Mouse (Mus musculus): Measurements from ENCODE around the gene Lman2. TPM values are rescaled to one million over a fixed set of nuclear protein-coding genes. Genes with fewer than 3 reads are reported as not detected.

Gene Lman2
- 125 and 147 TPM in 2 replicates for polyA plus RNA-seq (2012; rRNA removed)

DNA sequence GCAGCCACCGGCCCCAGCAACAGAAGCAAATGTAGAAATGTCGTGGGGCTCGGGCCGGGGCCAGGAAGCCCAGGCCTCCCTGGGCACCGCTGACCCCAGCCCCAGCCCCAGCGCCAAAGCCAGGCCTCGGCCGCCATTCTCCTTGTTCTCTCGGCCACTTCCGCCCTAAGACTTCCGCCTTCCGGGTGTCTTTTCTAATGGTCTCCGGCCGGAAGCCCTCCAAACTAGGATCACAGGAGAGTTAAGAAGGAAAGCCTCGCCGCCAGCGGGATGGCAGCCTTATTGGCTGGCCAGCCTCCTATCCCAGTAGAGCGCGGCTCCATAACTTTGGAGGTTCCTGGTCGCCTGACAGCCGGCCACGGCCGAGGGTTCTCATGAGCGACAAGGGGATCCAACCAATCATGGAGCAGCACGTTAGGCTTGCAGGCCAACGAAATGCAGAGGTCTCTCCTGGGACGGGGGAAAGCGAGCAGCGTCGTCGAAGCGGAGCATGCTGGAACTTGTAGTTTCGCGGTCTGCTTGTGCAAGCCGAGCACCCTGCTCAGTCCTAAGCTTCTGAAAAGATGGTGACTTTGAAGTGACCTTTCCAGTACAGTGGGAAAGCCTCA is at the start of gene Lman2:
Lman2 (minus strand) TSS at position 331 of the 608 bp plus-strand sequence.
- peak; percentile 100 for DNase-seq (ENCODE audit: low read depth, low spot score)
- WGBS: under 1% methylated on average over 35 of the region's 35 CpGs

DNA sequence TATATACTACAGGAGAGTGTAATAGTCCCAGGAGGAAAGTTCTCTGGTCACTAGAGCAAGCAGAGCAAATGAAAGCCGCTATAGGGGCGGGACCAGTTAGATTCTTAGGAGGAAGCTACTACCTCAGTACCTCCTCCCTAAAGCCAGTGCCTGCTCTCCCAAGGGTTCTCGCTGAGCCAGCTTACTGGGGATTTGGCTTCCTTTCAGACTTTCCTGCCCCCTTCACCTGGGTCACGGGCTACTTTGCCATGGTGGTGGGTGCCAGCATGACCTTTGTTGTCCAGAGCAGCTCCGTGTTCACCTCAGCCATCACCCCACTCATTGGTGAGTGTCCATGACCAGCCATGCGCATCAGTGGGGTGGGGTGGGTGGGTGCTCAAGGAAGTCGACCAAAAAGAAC is 49.2 kb upstream of the Lman2 start:
- DNase-seq (ENCODE audit: low read depth, low spot score): no peak
- WGBS: 67% methylated on average over 7 of the region's 7 CpGs

DNA sequence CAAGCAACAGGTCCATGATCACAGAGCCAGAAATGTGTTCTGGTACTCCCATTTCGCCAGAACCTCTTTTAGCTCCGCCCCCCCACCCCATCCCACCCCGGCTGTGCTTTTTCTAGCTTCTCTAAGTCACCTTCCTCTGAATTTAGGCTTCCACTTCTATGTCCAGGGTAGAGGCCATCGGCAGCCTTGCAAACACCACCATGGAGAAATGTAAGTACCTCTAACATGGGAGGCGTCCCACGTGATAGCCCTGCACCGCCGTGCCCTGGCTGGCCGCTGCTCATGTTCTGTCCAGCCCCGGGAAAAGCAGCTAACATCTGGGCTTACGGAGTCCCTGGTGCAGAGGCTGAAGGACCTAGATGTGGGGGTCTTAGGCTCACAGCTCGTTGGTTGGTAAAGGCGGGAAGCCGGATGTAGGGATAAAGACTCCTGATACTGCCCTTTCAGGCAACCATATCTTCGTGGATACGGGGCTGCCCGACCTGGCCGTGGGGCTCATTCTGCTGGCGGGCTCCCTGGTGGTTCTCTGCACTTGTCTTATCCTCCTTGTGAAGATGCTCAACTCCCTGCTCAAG is 46.0 kb upstream of the Lman2 start:
- 82% methylated on average over 19 of the region's 19 CpGs for WGBS
- no peak for DNase-seq (ENCODE audit: low read depth, low spot score)

DNA sequence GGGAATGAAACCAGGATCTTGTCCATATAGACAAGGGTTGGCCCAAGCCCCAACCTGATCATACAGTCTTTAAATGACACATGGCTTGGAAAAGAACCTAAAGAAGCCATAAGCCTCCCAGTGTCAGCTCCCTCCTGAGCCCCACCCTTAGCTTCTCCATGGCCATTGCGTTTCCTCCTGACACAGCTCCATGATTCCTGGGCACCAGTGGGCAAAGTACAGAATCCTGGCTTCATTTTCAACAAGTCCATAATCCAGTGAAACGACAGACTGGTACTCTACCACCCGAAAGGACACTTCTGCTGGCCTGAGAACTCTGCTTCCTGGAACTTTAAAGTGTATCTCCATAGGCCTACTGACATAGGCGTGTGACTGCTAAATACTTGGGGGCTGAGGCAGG is 44.8 kb upstream of the Lman2 start:
- no peak for DNase-seq (ENCODE audit: low read depth, low spot score)
- WGBS: 49% methylated on average over 4 of the region's 4 CpGs

DNA sequence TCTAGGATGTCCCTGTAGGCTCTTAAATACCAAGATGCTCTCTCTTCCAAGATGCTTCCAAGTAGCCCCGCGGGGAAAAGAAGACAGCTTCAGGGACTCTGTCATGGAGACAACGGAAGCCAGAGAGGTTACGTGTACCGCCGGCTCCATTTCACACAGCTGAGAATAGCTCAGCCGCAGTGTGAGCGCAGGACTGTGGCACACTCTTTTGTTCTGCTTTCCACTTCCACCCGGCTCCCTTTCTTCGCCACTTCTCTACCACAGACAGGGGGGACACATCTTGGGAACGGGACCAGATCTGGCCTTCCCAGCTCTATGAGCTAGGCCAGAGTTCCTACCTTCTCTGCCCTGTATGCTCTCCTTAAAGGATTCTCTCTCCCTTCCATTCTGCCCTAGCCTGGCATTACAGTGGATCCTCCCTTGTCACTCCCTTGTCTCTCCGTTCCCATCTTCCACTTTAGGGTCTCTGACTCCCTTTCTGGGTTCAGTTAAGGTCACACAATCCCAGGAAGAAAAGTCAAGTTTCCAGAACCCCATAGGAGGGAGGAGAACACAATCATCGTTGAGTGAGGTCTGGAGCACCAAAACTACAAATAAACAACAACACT is 43.3 kb upstream of the Lman2 start:
- 59% methylated on average over 13 of the region's 13 CpGs for WGBS
- DNase-seq (ENCODE audit: low read depth, low spot score): no peak

DNA sequence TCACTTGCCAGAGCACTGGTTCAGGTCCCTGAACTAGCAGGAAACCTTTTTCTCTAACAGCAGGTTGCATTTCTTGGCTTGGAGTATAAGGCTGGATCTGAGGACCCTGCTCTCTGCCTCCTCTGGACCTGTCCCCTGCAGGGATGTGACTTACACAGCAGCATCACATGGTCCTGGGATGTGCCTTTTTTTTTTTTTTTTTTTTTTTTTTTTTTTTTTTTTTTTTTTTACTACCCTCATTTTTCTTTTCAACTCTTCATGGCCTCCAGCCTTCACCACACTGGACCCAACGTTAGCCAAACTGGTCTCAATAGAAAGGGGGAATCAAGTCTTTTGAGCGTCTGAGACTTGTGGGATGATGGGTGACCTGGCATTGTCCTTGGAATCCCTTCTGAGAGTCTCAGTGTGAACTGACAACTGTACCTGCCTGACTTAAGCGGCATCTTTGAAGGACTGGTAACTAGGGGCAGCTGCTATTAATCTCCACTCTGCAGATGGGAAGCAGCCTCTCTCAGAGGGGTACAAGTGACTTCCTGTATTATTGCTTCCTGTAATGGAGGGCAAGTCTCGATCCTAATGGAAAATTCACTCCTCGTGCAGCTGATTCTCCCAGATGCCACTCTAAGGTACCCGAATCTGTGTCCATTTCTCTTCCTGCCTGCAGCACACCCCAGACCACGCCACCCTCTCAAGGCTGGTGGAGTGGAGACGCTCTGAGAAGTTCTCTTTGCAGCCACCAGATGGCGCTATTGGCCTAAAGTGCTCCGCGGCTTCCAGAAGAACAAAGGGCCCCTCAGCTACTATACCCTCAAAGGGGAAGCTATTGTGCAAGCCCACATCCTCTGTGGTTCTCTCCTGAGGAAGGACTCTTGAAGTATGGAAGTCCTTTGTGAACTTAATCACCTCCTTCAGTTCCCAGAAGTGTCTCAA is 42.5 kb upstream of the Lman2 start:
- 10% methylated on average over 11 of the region's 11 CpGs for WGBS
- DNase-seq (ENCODE audit: low read depth, low spot score): no peak

DNA sequence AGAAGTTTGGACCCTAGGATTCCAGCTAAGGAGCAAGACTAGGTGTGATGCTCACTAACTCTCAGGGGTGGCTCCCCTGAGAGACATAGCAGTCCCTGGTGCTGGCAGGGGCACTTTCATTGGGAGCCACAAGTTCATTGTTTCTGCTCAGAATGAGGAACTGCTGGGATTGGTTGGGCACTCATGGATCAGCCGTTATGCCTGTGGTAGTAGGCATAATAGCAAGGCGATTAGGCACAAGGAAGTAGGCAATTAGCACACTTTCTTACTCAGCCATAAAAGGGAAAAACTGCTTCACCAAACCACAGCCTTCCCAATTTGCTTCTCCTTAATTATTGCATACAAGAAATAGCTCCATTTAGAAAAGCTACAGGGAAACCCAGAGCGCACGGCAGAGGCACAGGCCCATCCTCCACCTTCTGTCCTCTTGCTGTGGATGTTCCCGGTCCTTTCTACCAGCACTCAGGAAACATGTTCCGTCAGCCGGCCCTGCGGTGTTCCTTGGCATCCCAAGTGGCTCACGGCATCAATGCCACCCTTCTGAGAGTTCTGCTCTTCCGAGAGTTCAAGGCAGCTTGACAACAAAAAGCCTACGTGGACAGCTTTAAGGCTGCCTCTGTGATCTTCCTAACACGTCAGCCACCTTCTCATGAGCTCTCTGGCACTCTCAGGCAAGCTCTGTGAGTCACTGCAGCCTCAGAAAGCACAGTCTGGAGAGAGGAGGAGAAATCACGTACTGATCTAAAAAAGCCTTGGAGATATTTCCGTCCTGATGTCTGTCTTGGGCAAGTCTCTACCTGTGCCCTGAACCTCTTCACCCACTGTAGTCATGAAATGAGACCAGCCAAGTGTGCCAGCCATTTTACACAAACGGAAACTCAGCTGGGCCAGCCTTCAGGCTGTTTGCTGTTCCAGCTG is 41.6 kb upstream of the Lman2 start:
- WGBS: 62% methylated on average over 15 of the region's 15 CpGs

DNA sequence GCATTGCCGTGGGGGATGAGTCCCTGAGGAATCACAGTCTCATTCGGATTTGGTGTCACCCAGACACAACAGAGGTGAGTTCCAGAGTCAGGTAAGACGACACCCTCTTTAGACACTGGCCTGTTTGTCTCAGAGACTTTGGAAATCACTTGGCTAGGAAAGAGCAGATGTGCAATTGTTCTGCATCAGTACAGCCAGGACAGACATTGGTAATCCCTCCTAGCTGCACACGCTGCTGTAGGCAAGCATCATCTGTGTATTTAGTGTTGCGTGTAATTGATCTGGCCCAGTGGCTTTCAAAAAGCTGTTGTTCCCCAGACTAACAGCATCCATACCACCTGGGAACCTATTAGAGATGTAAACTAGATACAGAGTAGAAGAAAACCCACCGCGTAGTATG is 40.7 kb upstream of the Lman2 start:
- WGBS: 77% methylated on average over 7 of the region's 7 CpGs
- DNase-seq (ENCODE audit: low read depth, low spot score): no peak

More for the DNA sequence above, 41.6 kb upstream of the Lman2 start:
- DNase-seq (ENCODE audit: low read depth, low spot score): no peak

- 20% methylated on average over 1 of the region's 1 CpGs for WGBS
- DNase-seq (ENCODE audit: low read depth, low spot score): no peak
Measured at GRCm38 (mm10) chr13:55400039-55400346, 37.4 kb upstream of the Lman2 start.

- no peak for DNase-seq (ENCODE audit: low read depth, low spot score)
- WGBS: 31% methylated on average over 5 of the region's 5 CpGs
Measured at GRCm38 (mm10) chr13:55399300-55400038, 36.9 kb upstream of the Lman2 start.

GRCm38 (mm10) chr13:55398088-55398487 is 35.5 kb upstream of the Lman2 start, which contains the start of gene Slc34a1:
TSS of gene Slc34a1 (plus strand) at chr13:55398187.
- DNase-seq (ENCODE audit: low read depth, low spot score): no peak
- 90% methylated on average over 1 of the region's 1 CpGs for WGBS

- 79% methylated on average over 4 of the region's 4 CpGs for WGBS
- DNase-seq (ENCODE audit: low read depth, low spot score): no peak
Measured at GRCm38 (mm10) chr13:55392933-55393332, 30.4 kb upstream of the Lman2 start.

- no peak for DNase-seq (ENCODE audit: low read depth, low spot score)
- 41% methylated on average over 1 of the region's 1 CpGs for WGBS
Measured at GRCm38 (mm10) chr13:55391626-55392029, 29.0 kb upstream of the Lman2 start.

GRCm38 (mm10) chr13:55390644-55391043 is 28.1 kb upstream of the Lman2 start:
- no peak for DNase-seq (ENCODE audit: low read depth, low spot score)
- 58% methylated on average over 3 of the region's 3 CpGs for WGBS

- no peak for DNase-seq (ENCODE audit: low read depth, low spot score)
- 85% methylated on average over 4 of the region's 4 CpGs for WGBS
Measured at GRCm38 (mm10) chr13:55381790-55382189, 19.2 kb upstream of the Lman2 start.

- no peak for DNase-seq (ENCODE audit: low read depth, low spot score)
- WGBS: 24% methylated on average over 32 of the region's 32 CpGs
Measured at GRCm38 (mm10) chr13:55378907-55379580, 16.5 kb upstream of the Lman2 start.

DNA sequence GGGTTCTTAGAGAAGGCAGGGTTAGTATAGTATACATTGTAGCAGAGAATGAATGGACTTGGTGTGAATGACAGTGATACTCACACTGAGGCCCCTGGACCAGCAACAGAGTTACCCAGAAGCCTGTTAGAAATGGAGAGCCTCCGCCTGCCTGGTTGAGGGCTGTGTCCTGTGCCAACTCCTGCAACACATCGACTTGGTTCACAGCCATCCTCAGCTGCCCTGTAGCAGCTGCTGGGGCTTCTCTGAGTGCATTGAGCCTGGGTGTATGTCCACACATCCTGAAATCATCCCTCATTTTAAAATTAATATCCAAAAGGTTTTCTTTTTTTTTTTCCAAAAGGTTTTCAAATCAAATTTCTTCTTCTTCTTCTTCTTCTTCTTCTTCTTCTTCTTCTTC is 13.3 kb upstream of the Lman2 start:
- WGBS: 23% methylated on average over 2 of the region's 2 CpGs

More for the DNA sequence above, 13.3 kb upstream of the Lman2 start:
- no peak for DNase-seq (ENCODE audit: low read depth, low spot score)

Measured in large intestine, adult 2 months (tissue).